Mouse (Mus musculus): ENCODE measurements at regions not wholly inside any gene's neighbourhood (a gene's known extent, or its start where the extent isn't known, plus 50 kb on each side); places are given as distances from the start of the nearest gene placed in this dataset.

GRCm38 (mm10) chr17:79518696-79519095 is 93.0 kb upstream of the Rmdn2 start:
- TF ChIP-seq HCFC1 (IDR thresholded peaks at IDR 0.05; ENCODE audit: borderline replicate concordance, insufficient read depth, low read length) (no peak), CHD2 (IDR thresholded peaks at IDR 0.05; ENCODE audit: low read depth, low read length) (no peak)

Measured in ES-E14 (cell line).